Mouse (Mus musculus): ENCODE data around the gene Tmem266. TPM values are rescaled to one million over a fixed set of nuclear protein-coding genes. Genes with fewer than 3 reads are reported as not detected.
A peak's percentile ranks its signal among the peaks of the same experiment; 100 is the strongest.

Gene Tmem266
- polyA plus RNA-seq, 1 experiment from 2014 or later, result 0.49 TPM

DNA sequence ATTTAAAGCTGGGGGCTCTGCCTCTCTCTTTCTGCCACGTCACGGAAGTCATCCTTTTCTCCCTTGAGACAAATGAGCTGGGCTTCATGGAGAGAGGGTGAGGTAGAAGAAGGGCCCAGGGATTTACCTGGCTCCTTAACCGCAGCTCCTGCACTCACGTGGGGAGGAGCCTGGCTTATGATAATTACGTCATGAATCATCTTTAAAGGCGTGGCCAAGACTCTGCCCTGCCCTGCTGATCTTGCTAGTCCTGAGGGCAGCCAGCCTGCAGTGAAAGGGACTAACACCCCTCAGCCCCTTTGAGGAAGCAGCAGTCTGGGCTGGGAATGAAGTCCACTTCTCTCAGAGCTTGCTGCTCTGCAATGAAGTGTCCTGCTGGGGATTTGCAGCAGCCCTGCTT is 84.4 kb downstream of the Tmem266 start:
- Histone ChIP-seq H3K4me1 (peaks cover 49% of the 10 kb centered on the region), H3K27me3 (ENCODE audit: low read depth, poor library complexity, severe bottlenecking) (peaks cover 25% of the 10 kb centered on the region; the same call in 1 of the 2 replicates), H3K4me3 (no peak overlapping the region), H3K9me3 (replicated peaks) (no peaks in the 10 kb centered on the region), H3K27ac (no peak overlapping the region), H3K36me3 (no peaks in the 10 kb centered on the region)
- WGBS, result 33% methylated on average over 6 of the region's 6 CpGs
- DNase-seq (ENCODE audit: low spot score), result no peak

DNA sequence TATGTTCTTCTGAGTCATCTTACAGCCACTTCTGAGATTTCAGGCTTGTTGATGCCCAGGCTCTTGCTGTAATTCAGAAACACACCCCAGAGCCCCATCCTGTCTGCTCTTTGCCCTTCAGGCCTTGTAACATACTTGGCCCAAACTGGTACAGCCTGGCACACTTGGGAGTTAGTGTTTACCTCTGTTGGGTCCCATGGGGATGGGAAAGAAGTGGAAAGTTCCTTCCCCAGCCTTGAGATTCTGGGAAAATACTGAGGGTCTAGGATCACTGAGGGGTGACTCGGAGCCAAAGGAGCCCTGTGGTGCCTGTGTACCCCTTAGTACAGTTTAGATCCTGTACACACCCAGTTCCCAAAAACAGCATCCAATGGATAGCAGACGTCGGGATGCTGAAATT is 95.1 kb downstream of the Tmem266 start:
- H3K4me1 ChIP-seq, result peaks cover 29% of the 10 kb centered on the region
- H3K9me3 ChIP-seq (replicated peaks), result 0 out of 2 replicates have a peak, but pooled peaks cover 2% of the 10 kb centered on the region
- no peak overlapping the region for H3K27ac ChIP-seq
- WGBS, result 96% methylated on average over 3 of the region's 3 CpGs
- no peaks in the 10 kb centered on the region for H3K36me3 ChIP-seq
- no peak overlapping the region for H3K4me3 ChIP-seq
- no peak for DNase-seq (ENCODE audit: low spot score)
- H3K27me3 ChIP-seq (ENCODE audit: low read depth, poor library complexity, severe bottlenecking), result 0 out of 2 replicates have a peak, but pooled peaks cover 6% of the 10 kb centered on the region

DNA sequence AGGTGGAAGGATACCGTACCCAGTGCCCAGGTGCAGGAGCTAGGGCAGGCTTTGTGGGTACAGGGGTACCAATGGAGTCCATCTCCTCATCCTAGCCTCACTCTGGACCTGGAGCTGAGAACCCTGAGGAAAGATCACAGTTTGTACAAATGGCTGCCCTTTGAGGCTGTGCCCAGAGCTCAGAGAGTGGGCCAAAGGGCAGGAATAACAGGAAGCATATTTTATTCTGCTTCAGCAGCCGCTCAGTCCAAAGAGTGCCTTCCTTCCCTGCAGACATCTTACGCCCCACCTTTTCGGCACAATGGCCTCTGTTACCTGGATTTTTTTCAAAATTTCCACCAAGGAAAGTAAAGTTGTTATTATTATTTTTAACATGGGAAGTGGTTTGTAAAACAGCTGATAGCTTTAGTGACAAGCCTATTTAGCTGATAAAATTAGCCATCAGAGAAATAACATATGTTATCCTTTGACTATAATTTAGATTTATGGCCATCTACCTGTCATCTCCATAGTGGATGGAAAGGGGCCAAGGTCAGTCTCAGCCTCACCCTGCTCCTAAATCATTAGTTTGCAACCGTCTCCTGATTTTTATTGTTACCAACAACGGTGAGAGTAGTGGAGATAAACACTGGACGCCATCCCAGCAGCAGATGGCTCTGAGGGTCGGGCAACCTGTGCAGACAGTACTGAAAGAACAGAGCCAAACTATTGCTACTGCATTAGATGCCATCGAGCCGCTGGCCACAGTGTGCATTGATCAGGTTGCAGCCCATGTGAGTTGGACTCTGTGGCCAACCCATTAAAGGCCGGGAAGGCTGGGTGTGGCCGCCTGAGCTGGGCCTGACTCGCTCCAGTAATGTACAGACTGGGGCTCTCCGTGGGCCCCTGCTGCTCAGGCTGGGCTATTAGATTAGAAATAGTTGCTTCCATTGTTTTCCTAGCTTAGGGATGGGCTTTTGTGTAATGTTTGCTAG is 97.0 kb downstream of the Tmem266 start:
- WGBS, result 72% methylated on average over 14 of the region's 14 CpGs
- Histone ChIP-seq H3K9me3 (replicated peaks) (0 out of 2 replicates have a peak, but pooled peaks cover 2% of the 10 kb centered on the region), H3K4me1 (peaks cover 32% of the 10 kb centered on the region), H3K27ac (peak overlapping the region; percentile 5; the same call in 1 of the 2 replicates), H3K27me3 (ENCODE audit: low read depth, poor library complexity, severe bottlenecking) (no peaks in the 10 kb centered on the region), H3K4me3 (no peak overlapping the region), H3K36me3 (no peaks in the 10 kb centered on the region)
- no peak for DNase-seq (ENCODE audit: low spot score)

DNA sequence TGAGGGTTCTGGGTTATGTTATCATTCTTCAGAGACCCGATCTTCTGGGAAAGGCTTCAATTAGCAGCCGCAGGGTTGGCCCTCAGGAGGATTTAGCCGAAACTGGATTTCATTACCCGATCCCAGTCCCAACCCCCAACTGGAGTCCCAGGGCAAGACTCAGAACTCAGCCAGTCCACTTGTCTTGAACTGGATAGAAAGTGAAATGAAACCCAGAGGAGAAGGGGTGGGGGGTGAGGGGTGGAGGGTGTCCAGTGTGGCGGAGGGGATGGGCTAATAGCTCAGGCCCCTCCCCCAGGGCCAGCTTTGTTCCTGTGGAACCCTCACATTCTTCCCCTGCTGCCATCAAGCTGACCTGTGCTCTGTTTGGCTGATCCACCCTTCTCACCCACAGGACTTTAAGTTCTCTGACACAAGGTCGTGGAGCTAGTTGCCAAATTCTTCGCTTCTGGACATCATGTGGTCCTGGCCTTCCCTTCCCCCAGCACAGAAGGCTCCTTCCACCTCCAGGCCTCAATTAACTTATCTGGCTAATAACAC is 98.6 kb downstream of the Tmem266 start:
- Histone ChIP-seq H3K27ac (peak overlapping the region; percentile 38), H3K36me3 (no peaks in the 10 kb centered on the region)

DNA sequence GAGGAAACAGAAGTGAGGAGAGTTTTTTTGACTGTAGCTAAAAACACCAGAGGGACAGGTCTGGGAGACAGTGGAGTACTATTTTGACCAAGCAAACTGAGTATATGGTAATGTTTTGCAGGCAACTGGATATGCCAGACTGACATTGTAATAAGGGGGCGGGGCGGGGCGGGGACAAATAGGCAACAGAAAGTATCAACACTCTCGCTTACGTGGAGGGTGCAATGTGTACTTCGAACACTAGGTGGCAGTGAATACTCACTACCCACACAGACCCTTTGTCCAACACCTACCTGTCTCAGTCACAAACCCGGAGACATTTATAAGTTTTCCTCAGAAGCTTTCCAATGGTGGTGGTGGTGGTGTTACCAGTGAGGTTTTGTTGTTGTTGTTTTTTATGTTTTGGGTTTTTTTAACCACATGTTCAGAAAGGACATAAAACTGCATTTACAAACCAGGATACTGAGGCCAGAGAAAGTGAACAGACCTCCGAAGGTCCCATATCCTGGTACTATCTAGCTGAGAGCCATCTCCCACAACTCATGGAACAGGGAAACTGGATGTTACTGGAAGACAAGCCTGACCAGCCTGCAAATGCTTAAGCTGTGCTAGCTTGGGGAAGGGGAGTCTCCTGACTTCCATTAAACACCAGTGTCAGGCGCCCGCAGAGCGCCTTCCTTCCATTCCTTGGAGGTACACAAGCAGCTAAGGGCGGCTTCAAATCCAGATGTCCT is 102.7 kb downstream of the Tmem266 start:
- H3K27ac ChIP-seq, result peak overlapping the region; percentile 75
- H3K4me1 ChIP-seq, result peaks cover 41% of the 10 kb centered on the region
- H3K27me3 ChIP-seq (ENCODE audit: low read depth, poor library complexity, severe bottlenecking), result peaks cover 26% of the 10 kb centered on the region
- no peaks in the 10 kb centered on the region for H3K36me3 ChIP-seq
- 34% methylated on average over 12 of the region's 12 CpGs for WGBS
- peak overlapping the region; percentile 32 for H3K4me3 ChIP-seq
- DNase-seq (ENCODE audit: low spot score), result peak; percentile 81
- no peaks in the 10 kb centered on the region for H3K9me3 ChIP-seq (replicated peaks)

More for the DNA sequence above, 98.6 kb downstream of the Tmem266 start:
- DNase-seq (ENCODE audit: low spot score), result no peak
- 0 out of 2 replicates have a peak, but pooled peaks cover 2% of the 10 kb centered on the region for H3K9me3 ChIP-seq (replicated peaks)
- peaks cover 8% of the 10 kb centered on the region for H3K27me3 ChIP-seq (ENCODE audit: low read depth, poor library complexity, severe bottlenecking)
- 33% methylated on average over 7 of the region's 7 CpGs for WGBS
- peaks cover 39% of the 10 kb centered on the region for H3K4me1 ChIP-seq
- H3K4me3 ChIP-seq, result no peak overlapping the region

DNA sequence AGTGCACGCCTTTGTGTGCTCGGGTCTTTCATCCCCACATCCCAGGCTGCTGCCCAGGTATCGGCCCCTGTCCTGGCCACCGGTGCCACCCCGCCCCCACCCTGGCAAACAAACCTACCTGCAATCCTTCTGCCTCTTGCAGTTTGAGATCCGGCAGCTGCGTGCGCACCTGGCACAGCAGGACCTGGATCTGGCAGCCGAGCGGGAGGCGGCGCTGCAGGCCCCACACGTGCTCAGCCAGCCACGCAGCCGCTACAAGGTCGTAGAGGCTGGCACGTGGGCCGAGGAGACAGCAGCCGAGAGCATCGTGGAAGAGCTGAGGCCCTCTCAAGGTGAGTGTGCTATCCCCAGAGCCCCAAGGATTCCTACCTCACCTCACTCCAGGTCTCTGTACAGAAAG is 103.4 kb downstream of the Tmem266 start:
- peak; percentile 63 for DNase-seq (ENCODE audit: low spot score)
- H3K9me3 ChIP-seq (replicated peaks), result no peaks in the 10 kb centered on the region
- H3K4me1 ChIP-seq, result peaks cover 34% of the 10 kb centered on the region
- no peaks in the 10 kb centered on the region for H3K36me3 ChIP-seq
- H3K4me3 ChIP-seq, result peak overlapping the region; percentile 32
- H3K27me3 ChIP-seq (ENCODE audit: low read depth, poor library complexity, severe bottlenecking), result peaks cover 26% of the 10 kb centered on the region
- WGBS, result 18% methylated on average over 20 of the region's 20 CpGs
- H3K27ac ChIP-seq, result peak overlapping the region; percentile 75

DNA sequence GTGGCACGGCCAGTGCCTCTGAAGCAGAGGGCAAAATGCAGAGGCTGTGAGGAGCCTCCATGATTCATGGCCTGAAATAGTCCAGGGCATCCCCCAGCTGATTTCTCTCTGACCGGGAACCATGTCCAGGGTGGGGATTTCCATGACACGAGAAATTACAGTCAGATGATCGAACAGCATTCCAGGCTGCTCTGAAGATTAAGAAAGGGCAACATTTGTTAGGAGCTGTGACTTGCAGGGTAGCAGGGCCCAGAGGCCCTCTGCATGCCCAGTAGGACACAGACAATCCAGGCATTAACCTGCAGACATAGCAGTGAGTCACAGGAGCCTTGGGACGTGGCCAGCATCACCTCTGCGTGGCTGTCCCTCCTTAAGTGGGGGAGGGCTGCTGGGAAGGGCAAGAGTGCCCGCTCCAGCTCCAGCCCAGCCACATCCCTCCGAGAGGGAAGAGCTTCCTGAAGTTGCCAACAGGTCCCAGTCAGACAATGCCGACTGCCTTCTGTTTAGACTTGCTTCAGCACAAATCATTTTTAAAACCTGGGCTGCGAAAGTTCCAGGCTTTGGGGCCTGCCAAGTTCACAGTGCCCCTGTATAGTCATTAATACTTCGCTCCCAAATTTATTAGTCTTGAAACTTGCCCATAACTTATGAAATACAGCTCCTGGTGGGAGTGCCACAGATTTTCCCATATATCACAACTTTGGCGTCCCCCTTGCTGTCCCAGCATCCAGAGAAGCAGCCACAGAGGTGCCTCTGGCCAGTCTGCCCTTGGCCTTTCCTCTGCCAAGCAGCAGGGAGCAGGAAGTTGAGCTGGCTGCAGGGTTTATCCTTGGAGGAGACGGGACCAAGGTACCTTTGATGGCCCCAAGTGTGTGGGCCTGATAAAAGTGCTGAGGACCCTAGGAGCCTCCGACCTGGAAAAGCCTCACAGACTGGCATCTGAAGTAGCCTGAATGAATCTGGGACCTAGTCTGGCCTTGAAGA is 105.9 kb downstream of the Tmem266 start:
- Histone ChIP-seq H3K27me3 (ENCODE audit: low read depth, poor library complexity, severe bottlenecking) (peaks cover 26% of the 10 kb centered on the region), H3K36me3 (no peaks in the 10 kb centered on the region), H3K9me3 (replicated peaks) (no peaks in the 10 kb centered on the region), H3K4me1 (peaks cover 16% of the 10 kb centered on the region), H3K27ac (0 out of 2 replicates have a peak overlapping the region, but pooled peaks have one; percentile 42), H3K4me3 (no peak overlapping the region)
- 73% methylated on average over 14 of the region's 14 CpGs for WGBS
- DNase-seq (ENCODE audit: low spot score), result no peak

DNA sequence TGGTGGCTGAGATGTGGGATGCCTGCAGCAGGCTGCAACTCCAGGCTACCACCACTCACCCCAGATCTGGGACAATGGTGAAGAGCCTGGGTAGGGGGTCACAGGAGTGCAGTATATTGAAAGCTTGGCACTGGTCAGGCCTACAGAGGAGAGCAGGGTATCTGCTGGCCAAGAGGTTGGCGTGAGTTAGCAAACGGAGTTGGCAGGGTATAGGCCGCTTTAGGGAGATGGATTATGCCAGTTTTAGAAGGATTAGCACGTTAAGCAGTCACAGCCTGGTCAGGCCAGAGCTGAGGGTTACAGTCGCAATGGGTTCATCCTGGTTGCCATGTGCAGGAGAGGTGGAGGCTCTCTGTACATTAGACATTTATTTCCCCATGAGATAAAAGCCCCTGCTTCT is 107.2 kb downstream of the Tmem266 start:
- peaks cover 26% of the 10 kb centered on the region for H3K27me3 ChIP-seq (ENCODE audit: low read depth, poor library complexity, severe bottlenecking)
- 89% methylated on average over 5 of the region's 5 CpGs for WGBS
- H3K4me1 ChIP-seq, result peaks cover 25% of the 10 kb centered on the region
- H3K27ac ChIP-seq, result no peak overlapping the region
- H3K36me3 ChIP-seq, result no peaks in the 10 kb centered on the region
- DNase-seq (ENCODE audit: low spot score), result no peak
- H3K9me3 ChIP-seq (replicated peaks), result no peaks in the 10 kb centered on the region
- no peak overlapping the region for H3K4me3 ChIP-seq

DNA sequence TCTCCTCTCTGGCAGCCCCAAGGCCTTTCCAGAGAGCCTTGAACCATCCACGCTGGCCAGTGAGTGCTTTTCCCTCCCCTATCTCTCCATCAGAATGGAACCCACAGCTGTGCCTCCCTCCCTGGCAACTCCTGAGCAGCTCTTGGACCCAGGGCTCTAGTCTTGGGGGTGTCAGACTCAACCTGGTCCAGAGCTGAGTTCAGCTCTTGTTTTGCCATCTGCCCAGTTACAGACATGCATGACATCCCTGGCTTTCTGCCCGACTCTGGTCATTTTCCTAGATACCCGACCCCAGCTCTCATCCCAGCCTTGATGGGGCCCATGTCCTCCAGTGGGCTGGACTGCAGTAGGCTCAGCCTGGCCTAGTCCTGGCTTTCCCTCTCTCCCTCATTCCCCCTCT is 111.7 kb downstream of the Tmem266 start:
- Histone ChIP-seq H3K4me1 (peaks cover 9% of the 10 kb centered on the region), H3K36me3 (no peaks in the 10 kb centered on the region), H3K27ac (no peak overlapping the region), H3K9me3 (replicated peaks) (no peaks in the 10 kb centered on the region), H3K4me3 (no peak overlapping the region), H3K27me3 (ENCODE audit: low read depth, poor library complexity, severe bottlenecking) (no peaks in the 10 kb centered on the region)
- no peak for DNase-seq (ENCODE audit: low spot score)
- 58% methylated on average over 3 of the region's 3 CpGs for WGBS

DNA sequence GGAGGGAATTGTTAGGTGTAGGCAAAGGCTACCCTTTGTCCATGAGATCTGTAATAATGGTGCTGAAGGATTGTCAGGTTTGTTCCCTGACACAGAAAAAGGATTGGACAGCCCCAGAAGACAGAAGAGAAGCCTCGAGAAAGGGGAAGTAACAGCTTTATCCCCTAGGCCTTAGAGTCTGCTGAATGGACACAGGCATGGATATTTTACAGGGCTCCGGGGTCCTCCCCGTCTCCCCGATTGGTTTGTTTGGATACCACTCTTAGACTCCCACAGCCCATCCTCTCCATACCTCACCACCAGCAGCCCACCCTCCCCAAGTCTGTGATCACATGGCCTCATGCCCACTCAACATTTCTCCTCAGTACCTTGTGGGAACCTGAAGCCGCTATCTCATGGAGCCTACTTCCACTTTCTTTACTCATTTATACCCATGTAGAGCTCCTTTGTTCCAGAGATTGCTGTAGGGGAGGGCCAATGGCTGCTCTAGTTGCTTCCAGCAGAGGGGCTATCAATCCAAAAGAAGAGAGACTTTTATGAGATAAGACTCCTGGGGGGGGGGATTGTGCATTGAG is 112.6 kb downstream of the Tmem266 start:
- Histone ChIP-seq H3K36me3 (no peaks in the 10 kb centered on the region), H3K4me1 (peaks cover 9% of the 10 kb centered on the region), H3K4me3 (no peak overlapping the region), H3K27ac (no peak overlapping the region), H3K9me3 (replicated peaks) (no peaks in the 10 kb centered on the region), H3K27me3 (ENCODE audit: low read depth, poor library complexity, severe bottlenecking) (no peaks in the 10 kb centered on the region)
- 92% methylated on average over 5 of the region's 5 CpGs for WGBS
- peak; percentile 18 for DNase-seq (ENCODE audit: low spot score)

DNA sequence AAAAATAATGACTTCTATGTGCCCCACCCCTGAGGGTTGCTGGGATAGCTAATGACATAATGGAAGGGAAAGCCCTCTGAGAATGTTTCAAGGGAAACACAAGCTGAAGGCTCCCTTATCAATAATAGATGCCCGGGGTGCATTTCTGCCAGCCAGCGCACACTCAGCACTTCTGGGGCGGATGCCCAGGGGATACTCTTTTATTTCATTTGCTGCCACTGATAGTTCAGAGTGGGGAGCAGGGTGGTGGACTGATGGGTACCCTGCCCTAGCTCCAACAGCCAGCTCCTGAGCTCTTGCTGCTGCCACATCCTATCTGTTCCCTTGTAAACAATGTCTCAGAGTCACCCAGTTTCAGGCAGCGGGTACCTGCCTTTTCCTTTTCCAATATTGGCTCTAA is 120.8 kb downstream of the Tmem266 start:
- DNase-seq (ENCODE audit: low spot score), result no peak
- H3K27me3 ChIP-seq (ENCODE audit: low read depth, poor library complexity, severe bottlenecking), result peaks cover 25% of the 10 kb centered on the region; the same call in 1 of the 2 replicates
- no peak overlapping the region for H3K4me3 ChIP-seq
- H3K4me1 ChIP-seq, result peaks cover 17% of the 10 kb centered on the region
- H3K36me3 ChIP-seq, result no peaks in the 10 kb centered on the region
- H3K9me3 ChIP-seq (replicated peaks), result no peaks in the 10 kb centered on the region
- 94% methylated on average over 4 of the region's 4 CpGs for WGBS
- no peak overlapping the region for H3K27ac ChIP-seq

Measured in limb, embryonic 10.5 days (tissue).